Mouse (Mus musculus) G1E (cell line): Measurements from ENCODE around the gene Gnat1. TPM values are rescaled to one million over a fixed set of nuclear protein-coding genes. Genes with fewer than 3 reads are reported as not detected.
A peak's percentile ranks its signal among the peaks of the same experiment; 100 is the strongest.
"Not testable (repeated sequence)": the region's sequence is repeated elsewhere in the genome, so short reads cannot be mapped to it uniquely, and the experiment has no call there.

Experiments
- ATAC-seq: 2 replicates; pipeline ENCODE4 v1.8.0; 2016; ENCODE audit warnings: mild to moderate bottlenecking; ENCODE audit not compliant: insufficient number of reproducible peaks, poor library complexity, low FRiP score, severe bottlenecking; ENCODE audit errors: extremely low read depth
- DNase-seq: peaks from one replicate; pipeline ENCODE4 v3.0.0; 2012; ENCODE audit warnings: low spot score
- H3K27me3 ChIP-seq: 2 replicates; pipeline ENCODE4 v1.6.1; 2012; ENCODE audit warnings: mild to moderate bottlenecking, low read length, inconsistent platforms; ENCODE audit not compliant: insufficient read depth
- H3K36me3 ChIP-seq: replicated peaks from 2 replicates; pipeline ENCODE3; 2012; ENCODE audit warnings: mild to moderate bottlenecking, inconsistent platforms
- H3K4me1 ChIP-seq: 2 replicates; pipeline ENCODE4 v1.6.1; 2012; ENCODE audit warnings: low read depth, low read length, inconsistent platforms, mixed read lengths; ENCODE audit not compliant: insufficient read depth
- H3K4me3 ChIP-seq: 2 replicates; pipeline ENCODE4 v1.5.1; 2012; ENCODE audit warnings: low read depth, mild to moderate bottlenecking, inconsistent platforms, low read length, moderate library complexity, mixed read lengths
- H3K9me3 ChIP-seq: replicated peaks from 2 replicates; pipeline ENCODE4 v1.6.1; 2012; ENCODE audit warnings: inconsistent platforms
- CTCF ChIP-seq: IDR thresholded peaks from 2 replicates; pipeline ENCODE4 v1.5.1; 2012; ENCODE audit warnings: low read depth, low read length, inconsistent platforms, mixed read lengths
- GATA1 ChIP-seq: IDR thresholded peaks from 2 replicates; pipeline ENCODE4 v1.6.1; 2012; ENCODE audit warnings: borderline replicate concordance, low read length, inconsistent platforms, mixed read lengths
- GATA2 ChIP-seq: IDR thresholded peaks from 2 replicates; pipeline ENCODE4 v1.6.1; 2012; ENCODE audit warnings: low read depth, low read length, inconsistent platforms, borderline replicate concordance
- POLR2AphosphoS5 ChIP-seq: IDR thresholded peaks from 2 replicates; pipeline ENCODE4 v1.6.1; 2012; ENCODE audit warnings: low read depth, low read length, inconsistent platforms; ENCODE audit not compliant: insufficient replicate concordance
- TAL1 ChIP-seq: conservative IDR thresholded peaks from 2 replicates; pipeline ENCODE4 v1.6.1; 2012; ENCODE audit warnings: low read depth, low read length, inconsistent platforms, mixed read lengths
- polyA plus RNA-seq: library from polyadenylated mRNA; stranded (reverse); fragments of >175 nt; gene quantifications from 2 replicates; pipeline ENCODE4 v1.2.3, GENCODE M21; 2012
- total RNA-seq, 2 experiments: library from RNA; stranded (forward) in 1 of 2; stranded (reverse) in 1 of 2; fragments of 200-1000 nt in 1 of 2; fragments of >200 nt in 1 of 2; fragmentation: Nextera tagmentation in 1 of 2; gene quantifications; 2 replicates each; pipeline ENCODE4 v1.2.3; 2014 to 2017

Gnat1 gene
- total and polyA plus RNA-seq, 3 experiments: 0.05 TPM; not detected in 2

DNA sequence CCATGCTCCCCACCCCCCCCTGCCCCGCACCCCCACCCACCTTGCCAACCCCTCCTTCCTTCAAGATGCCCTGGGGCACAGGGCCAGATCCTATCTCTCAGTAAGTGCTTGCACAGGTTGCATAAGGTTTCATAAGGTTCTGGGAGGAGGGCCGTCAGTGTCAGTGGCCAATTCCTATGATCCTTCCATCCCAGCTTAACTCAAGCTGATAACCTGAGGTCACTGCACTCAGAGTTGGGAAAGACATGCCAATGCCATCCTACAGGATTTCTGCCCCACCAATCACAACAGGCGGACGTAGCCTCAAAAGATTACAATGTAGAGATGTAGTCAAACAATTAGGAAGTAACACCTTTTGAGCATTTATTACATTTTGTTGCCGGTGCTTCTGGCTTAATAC is 8.9 kb upstream of the Gnat1 start:
- no peak overlapping the region for H3K4me3 ChIP-seq
- no peak for DNase-seq
- 0 out of 2 replicates have a peak, but pooled peaks cover 3% of the 10 kb centered on the region for H3K4me1 ChIP-seq
- ATAC-seq: no peak
- H3K9me3 ChIP-seq: no peaks in the 10 kb centered on the region
- H3K27me3 ChIP-seq: peaks cover 78% of the 10 kb centered on the region
- H3K36me3 ChIP-seq: no peaks in the 10 kb centered on the region
- TF ChIP-seq GATA1 (no peak), GATA2 (no peak), TAL1 (no peak), CTCF (no peak), POLR2AphosphoS5 (no peak)

DNA sequence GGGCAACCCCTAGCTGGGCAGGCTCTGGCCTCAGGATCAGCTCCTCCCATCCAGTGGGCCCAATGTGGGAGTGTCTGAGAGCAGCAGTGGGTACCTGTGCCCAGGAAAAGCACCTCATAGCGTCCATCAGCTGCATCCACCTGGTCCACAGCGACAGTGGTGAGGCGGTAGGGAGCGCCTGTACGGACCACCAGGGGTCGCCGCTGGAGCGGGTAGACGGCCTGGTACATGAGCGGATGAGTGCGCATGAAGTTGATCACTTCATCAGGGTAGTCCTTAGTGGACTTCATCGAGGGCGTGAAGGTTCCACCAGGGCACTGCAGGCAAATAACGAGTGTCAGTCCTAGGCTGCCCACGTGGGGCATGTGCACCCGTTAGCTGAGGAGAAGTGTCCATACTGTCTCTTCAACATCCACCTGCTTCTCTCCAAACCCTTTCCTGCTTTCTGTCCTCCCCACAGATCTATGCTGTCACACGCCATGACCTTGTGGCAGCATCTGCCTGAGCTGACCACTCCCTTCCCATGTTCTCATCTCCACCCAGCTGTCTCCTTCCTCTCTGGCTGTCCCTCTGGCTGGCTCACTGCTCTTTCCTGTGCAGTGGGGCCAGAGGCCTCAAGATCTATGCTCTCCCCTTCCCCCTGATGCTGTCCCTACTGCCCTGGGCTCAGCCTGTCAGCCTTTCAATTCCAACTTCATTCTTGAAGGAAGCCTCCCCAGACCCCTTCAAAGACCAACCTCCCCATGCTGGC is 5.9 kb upstream of the Gnat1 start:
- H3K27me3 ChIP-seq: peaks cover 73% of the 10 kb centered on the region
- no peaks in the 10 kb centered on the region; the same call in 1 of the 2 replicates for H3K4me1 ChIP-seq
- TF ChIP-seq GATA2: no peak
- no peak for TF ChIP-seq CTCF
- TF ChIP-seq POLR2AphosphoS5: no peak
- TF ChIP-seq TAL1: no peak
- TF ChIP-seq GATA1: no peak
- DNase-seq (no peak), ATAC-seq (no peak)
- H3K9me3 ChIP-seq: no peaks in the 10 kb centered on the region
- no peak overlapping the region for H3K4me3 ChIP-seq
- H3K36me3 ChIP-seq: no peaks in the 10 kb centered on the region

DNA sequence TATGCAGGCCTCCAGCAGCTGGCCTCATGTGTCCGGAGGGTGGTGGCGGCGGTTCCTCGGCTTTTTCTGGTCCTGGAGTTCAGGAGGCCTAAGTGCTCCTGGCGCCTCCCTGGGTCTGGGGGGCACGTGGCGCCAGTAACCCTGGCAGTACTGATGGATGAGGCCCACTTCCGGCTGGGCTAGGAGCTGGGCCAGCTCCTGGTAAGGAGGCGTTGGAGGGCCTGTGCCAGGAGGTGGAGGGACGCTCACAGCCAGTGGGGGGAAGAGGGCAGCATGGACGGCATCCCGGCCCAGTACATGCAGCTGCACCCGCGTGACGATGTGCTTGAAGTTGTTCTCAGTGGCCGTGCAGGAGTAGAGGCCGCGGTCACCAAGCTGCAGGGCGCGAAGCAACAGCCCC is 2.9 kb upstream of the Gnat1 start:
- no peaks in the 10 kb centered on the region for H3K36me3 ChIP-seq
- TF ChIP-seq TAL1 (no peak), GATA1 (no peak), POLR2AphosphoS5 (no peak), GATA2 (no peak), CTCF (no peak)
- H3K4me3 ChIP-seq: no peak overlapping the region
- DNase-seq: no peak
- H3K27me3 ChIP-seq: peaks cover 62% of the 10 kb centered on the region
- H3K4me1 ChIP-seq: peaks cover 5% of the 10 kb centered on the region
- ATAC-seq: no peak
- H3K9me3 ChIP-seq: no peaks in the 10 kb centered on the region

DNA sequence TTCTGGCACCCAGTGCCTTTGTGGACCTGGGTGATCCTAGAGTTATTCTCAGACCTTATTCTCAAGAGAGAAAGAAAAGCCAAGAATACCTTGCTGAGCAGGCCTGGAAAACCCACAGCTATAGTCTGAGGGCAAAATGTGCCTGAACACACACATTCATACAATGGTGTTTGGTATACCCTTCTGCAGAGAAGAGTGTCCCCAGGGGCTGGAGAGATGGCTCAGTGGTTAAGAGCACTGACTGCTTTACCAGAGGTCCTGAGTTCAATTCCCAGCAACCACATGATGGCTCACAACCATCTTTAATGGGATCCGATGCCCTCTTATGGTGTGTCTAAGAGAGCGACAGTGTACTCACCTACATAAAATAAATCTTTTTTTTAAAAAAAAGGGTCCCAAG is 651 bp downstream of the Gnat1 start:
- H3K4me1 ChIP-seq: peaks cover 19% of the 10 kb centered on the region
- no peaks in the 10 kb centered on the region for H3K9me3 ChIP-seq
- no peaks in the 10 kb centered on the region for H3K36me3 ChIP-seq
- DNase-seq: no peak
- no peak for TF ChIP-seq TAL1
- TF ChIP-seq GATA2: no peak
- TF ChIP-seq CTCF: no peak
- TF ChIP-seq POLR2AphosphoS5: no peak
- no peak for TF ChIP-seq GATA1
- peaks cover 72% of the 10 kb centered on the region for H3K27me3 ChIP-seq
- ATAC-seq: no peak
- H3K4me3 ChIP-seq: no peak overlapping the region

DNA sequence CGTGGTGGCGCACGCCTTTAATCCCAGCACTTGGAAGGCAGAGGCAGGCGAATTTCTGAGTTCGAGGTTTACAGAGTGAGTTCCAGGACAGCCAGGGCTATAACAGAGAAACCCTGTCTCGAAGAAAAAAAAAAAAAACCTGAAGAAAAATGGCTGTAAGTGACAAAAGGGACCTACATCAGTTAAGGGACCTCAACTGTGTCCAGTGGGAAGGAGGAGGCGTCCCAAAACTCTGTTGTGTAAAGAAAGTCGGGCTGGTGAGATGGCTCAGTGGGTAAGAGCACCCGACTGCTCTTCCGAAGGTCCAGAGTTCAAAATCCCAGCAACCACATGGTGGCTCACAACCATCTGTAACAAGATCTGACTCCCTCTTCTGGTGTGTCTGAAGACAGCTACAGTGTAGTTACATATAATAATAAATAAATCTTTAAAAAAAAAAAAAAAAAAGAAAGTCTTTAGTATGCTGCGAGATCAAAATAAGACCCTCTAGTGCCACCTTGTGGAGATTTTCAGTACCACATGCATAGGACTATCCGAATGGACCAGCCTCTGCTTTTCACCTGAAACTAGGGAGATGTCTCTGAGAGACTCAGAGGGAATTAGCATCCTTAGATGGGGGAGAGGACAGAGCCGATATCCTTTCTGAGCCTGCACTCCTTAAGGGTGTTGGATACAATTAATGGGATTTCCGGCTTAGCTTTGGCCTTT is 1.5 kb downstream of the Gnat1 start:
- TF ChIP-seq CTCF: peak; percentile 54
- peaks cover 19% of the 10 kb centered on the region for H3K4me1 ChIP-seq
- not testable (repeated sequence) for H3K9me3 ChIP-seq, H3K4me3 ChIP-seq, ATAC-seq, H3K36me3 ChIP-seq
- peaks cover 72% of the 10 kb centered on the region for H3K27me3 ChIP-seq
- peak; percentile 46 for DNase-seq

DNA sequence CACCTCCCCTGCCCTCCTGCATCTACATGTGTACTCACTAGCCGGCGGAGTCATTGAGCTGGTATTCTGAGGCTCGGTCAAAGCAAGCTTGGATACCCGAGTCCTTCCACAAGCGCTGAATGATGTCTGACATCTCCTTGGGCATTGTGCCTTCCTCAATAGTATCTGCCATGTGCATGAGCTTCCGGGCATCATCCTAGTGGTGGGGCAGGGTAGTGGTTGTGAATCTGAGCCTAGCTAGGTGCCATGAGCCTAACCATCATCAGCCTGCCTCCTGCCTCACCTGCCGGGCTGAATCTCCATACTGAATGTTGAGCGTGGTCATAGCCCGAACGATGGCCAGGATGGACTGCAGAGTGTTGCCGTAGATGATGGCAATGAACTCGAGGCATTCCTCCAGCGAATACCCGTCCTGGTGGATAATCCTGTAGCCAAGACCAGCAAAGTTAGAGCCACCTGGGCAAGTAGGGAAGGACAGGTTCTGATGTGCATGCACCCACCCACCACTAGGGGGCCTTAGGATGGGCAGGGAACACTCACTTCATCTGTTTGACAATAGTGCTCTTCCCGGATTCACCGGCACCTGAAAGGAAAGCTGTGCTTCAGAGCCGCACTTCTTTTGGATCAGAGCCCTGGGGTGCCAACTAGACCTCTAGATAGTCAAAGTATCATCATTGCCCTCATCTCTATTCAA is 2.3 kb downstream of the Gnat1 start:
- Histone ChIP-seq H3K4me1 (peaks cover 19% of the 10 kb centered on the region), H3K27me3 (peaks cover 67% of the 10 kb centered on the region), H3K9me3 (no peaks in the 10 kb centered on the region), H3K36me3 (no peaks in the 10 kb centered on the region), H3K4me3 (no peak overlapping the region)
- no peak for ATAC-seq
- no peak for DNase-seq
- no peak for TF ChIP-seq GATA1
- peak; percentile 56; the same call in 1 of the 2 replicates for TF ChIP-seq CTCF
